Mouse (Mus musculus) gastrocnemius, postnatal 25 days (tissue): ENCODE results near the gene Aldh1l1. TPM values are rescaled to one million over a fixed set of nuclear protein-coding genes. Genes with fewer than 3 reads are reported as not detected.

Source experiments
- DNase-seq: peaks from one replicate; pipeline ENCODE4 v3.0.0; 2022
- total RNA-seq, 2 experiments: library from RNA; stranded (reverse); gene quantifications; 1 replicate in 1 of 2; 2 replicates in 1 of 2; pipeline ENCODE4 v1.2.3; 2021

The Aldh1l1 gene
- total RNA-seq, 2 experiments from 2014 or later = 5.0 to 7.6 TPM

- peak; percentile 63 for DNase-seq
Measured at GRCm38 (mm10) chr6:90550161-90550912, 64.1 kb downstream of the Aldh1l1 start.

GRCm38 (mm10) chr6:90551251-90551650 is 65.0 kb downstream of the Aldh1l1 start:
- no peak for DNase-seq

GRCm38 (mm10) chr6:90553197-90553596 is 67.0 kb downstream of the Aldh1l1 start:
- no peak for DNase-seq

- DNase-seq = no peak
Measured at GRCm38 (mm10) chr6:90553682-90554081, 67.5 kb downstream of the Aldh1l1 start.

- no peak for DNase-seq
Measured at GRCm38 (mm10) chr6:90556534-90557058, 70.4 kb downstream of the Aldh1l1 start.

GRCm38 (mm10) chr6:90557077-90557476 is 70.8 kb downstream of the Aldh1l1 start:
- no peak for DNase-seq

GRCm38 (mm10) chr6:90557829-90558693 is 71.8 kb downstream of the Aldh1l1 start:
- DNase-seq = no peak

- DNase-seq = no peak
Measured at GRCm38 (mm10) chr6:90560390-90561058, 74.3 kb downstream of the Aldh1l1 start.

- DNase-seq = no peak
Measured at GRCm38 (mm10) chr6:90561234-90561781, 75.1 kb downstream of the Aldh1l1 start.

- no peak for DNase-seq
Measured at GRCm38 (mm10) chr6:90564240-90564639, 78.0 kb downstream of the Aldh1l1 start.

GRCm38 (mm10) chr6:90565357-90566215 is 79.4 kb downstream of the Aldh1l1 start:
- no peak for DNase-seq

- no peak for DNase-seq
Measured at GRCm38 (mm10) chr6:90567486-90567885, 81.3 kb downstream of the Aldh1l1 start.

GRCm38 (mm10) chr6:90567928-90568327 is 81.7 kb downstream of the Aldh1l1 start:
- DNase-seq = no peak

GRCm38 (mm10) chr6:90568721-90569120 is 82.5 kb downstream of the Aldh1l1 start:
- DNase-seq = no peak

- no peak for DNase-seq
Measured at GRCm38 (mm10) chr6:90569736-90570383, 83.6 kb downstream of the Aldh1l1 start.

- DNase-seq = no peak
Measured at GRCm38 (mm10) chr6:90570392-90570791, 84.2 kb downstream of the Aldh1l1 start.

GRCm38 (mm10) chr6:90575261-90575715 is 89.1 kb downstream of the Aldh1l1 start:
- DNase-seq = peak; percentile 41

GRCm38 (mm10) chr6:90578174-90578573 is 91.9 kb downstream of the Aldh1l1 start:
- no peak for DNase-seq

GRCm38 (mm10) chr6:90582331-90582730 is 96.1 kb downstream of the Aldh1l1 start:
- DNase-seq = no peak

GRCm38 (mm10) chr6:90588113-90588512 is 101.9 kb downstream of the Aldh1l1 start:
- DNase-seq = no peak
